Mouse (Mus musculus): ENCODE measurements around the gene Tor1aip2. TPM values are rescaled to one million over a fixed set of nuclear protein-coding genes. Genes with fewer than 3 reads are reported as not detected.

Tor1aip2 gene
- polyA plus RNA-seq, 1 experiment, result 57.7 TPM

DNA sequence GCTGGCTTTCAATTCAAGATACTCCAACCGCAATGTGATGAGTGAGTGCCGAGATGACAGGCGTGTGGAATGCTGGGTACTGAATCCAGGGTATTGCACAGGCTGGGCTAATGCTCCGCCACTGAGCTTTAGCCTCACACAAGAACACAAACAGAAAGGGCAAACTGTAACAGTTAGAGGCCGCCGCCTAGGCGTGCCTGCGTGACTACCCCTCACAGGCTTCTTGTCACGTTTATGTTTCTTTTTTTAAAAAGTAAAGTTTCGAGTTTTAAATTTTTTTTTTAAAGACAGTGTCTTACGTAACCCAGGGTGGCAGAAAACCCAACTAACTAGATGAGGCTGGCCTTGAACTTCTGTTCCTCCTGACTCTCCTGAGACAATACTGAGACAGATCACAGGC is 29.3 kb upstream of the Tor1aip2 start:
- 92% methylated on average over 11 of the region's 11 CpGs for WGBS
- Histone ChIP-seq H3K27ac (ENCODE audit: insufficient read depth, low read length) (no peak overlapping the region), H3K4me3 (replicated peaks; ENCODE audit: insufficient read depth, low read depth, low read length) (no peak overlapping the region), H3K27me3 (ENCODE audit: control insufficient read depth, insufficient read depth, low read length) (no peaks in the 10 kb centered on the region), H3K4me1 (ENCODE audit: control insufficient read depth, insufficient read depth, low read length) (no peaks in the 10 kb centered on the region)
- DNase-seq, result no peak
- no peak for TF ChIP-seq CTCF (IDR thresholded peaks at IDR 0.05; ENCODE audit: borderline replicate concordance, insufficient read depth, low read depth, low read length)

DNA sequence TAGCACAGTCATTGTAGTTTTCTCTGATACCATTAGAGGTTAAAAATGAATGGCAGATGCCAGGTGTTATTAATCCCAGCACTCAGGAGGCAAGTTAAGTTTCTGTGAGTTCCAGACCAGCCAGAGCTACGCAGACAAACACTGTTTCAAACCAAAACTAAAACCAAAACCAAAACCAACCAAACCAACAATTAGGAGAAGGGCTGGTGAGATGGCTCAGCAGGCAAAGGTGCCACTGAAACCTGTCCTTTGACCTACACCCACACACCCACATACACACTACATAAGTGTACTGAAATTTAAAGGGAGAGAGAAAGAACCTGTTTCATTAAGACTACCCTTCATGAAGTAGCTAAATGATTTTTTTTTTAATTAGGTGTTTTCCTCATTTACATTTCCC is 26.2 kb upstream of the Tor1aip2 start:
- Histone ChIP-seq H3K27ac (ENCODE audit: insufficient read depth, low read length) (no peak overlapping the region), H3K27me3 (ENCODE audit: control insufficient read depth, insufficient read depth, low read length) (no peaks in the 10 kb centered on the region), H3K4me3 (replicated peaks; ENCODE audit: insufficient read depth, low read depth, low read length) (no peak overlapping the region), H3K4me1 (ENCODE audit: control insufficient read depth, insufficient read depth, low read length) (no peaks in the 10 kb centered on the region)
- no peak for DNase-seq
- TF ChIP-seq CTCF (IDR thresholded peaks at IDR 0.05; ENCODE audit: borderline replicate concordance, insufficient read depth, low read depth, low read length), result no peak
- no peak for TF ChIP-seq POLR2A (IDR thresholded peaks at IDR 0.05; ENCODE audit: borderline replicate concordance, insufficient read depth, low read length)
- 95% methylated on average over 1 of the region's 1 CpGs for WGBS

DNA sequence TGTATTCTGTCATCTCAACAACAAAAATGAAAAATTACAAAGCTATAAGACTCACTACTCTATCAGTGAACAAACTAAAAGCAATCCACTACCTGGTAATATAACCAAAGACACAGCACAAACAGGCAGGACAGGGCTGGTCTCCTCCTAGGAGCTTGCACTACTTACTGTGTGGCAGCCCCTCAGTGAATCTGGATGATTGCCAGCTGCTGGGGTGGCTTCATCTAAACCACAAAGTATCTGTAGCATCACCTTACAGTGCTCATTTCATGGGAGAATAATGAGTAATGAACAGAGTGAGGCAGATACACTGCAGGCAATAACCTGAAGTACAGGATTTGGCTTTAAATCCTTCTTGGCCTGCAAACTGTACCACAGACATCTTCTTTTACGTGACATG is 15.4 kb upstream of the Tor1aip2 start:
- no peak overlapping the region for H3K27ac ChIP-seq (ENCODE audit: insufficient read depth, low read length)
- WGBS, result 94% methylated on average over 1 of the region's 1 CpGs
- DNase-seq, result no peak
- H3K4me1 ChIP-seq (ENCODE audit: control insufficient read depth, insufficient read depth, low read length), result no peaks in the 10 kb centered on the region
- TF ChIP-seq CTCF (IDR thresholded peaks at IDR 0.05; ENCODE audit: borderline replicate concordance, insufficient read depth, low read depth, low read length) (no peak), POLR2A (IDR thresholded peaks at IDR 0.05; ENCODE audit: borderline replicate concordance, insufficient read depth, low read length) (no peak)
- no peak overlapping the region for H3K4me3 ChIP-seq (replicated peaks; ENCODE audit: insufficient read depth, low read depth, low read length)
- H3K27me3 ChIP-seq (ENCODE audit: control insufficient read depth, insufficient read depth, low read length), result no peaks in the 10 kb centered on the region

DNA sequence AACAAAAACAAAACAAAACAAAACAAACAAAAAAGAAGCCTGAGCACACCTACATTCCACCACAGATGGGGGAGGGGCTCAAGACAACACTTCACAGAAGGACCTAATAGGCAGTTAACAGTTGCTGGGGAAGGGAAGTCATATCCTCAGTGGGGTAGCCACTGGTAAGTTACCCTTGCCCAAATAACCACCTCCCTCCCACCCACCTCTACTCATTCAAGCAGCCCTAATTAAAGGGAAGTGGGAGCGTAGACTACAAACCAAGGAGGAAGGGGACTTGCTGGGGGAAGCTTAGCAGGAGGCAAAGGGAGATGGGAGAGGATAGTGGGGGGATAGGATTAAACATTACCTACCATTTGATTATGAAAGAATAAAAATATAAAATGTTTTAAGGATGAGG is 14.8 kb upstream of the Tor1aip2 start:
- TF ChIP-seq CTCF (IDR thresholded peaks at IDR 0.05; ENCODE audit: borderline replicate concordance, insufficient read depth, low read depth, low read length) (no peak), POLR2A (IDR thresholded peaks at IDR 0.05; ENCODE audit: borderline replicate concordance, insufficient read depth, low read length) (no peak)
- Histone ChIP-seq H3K27me3 (ENCODE audit: control insufficient read depth, insufficient read depth, low read length) (no peaks in the 10 kb centered on the region), H3K4me3 (replicated peaks; ENCODE audit: insufficient read depth, low read depth, low read length) (no peak overlapping the region), H3K4me1 (ENCODE audit: control insufficient read depth, insufficient read depth, low read length) (no peaks in the 10 kb centered on the region), H3K27ac (ENCODE audit: insufficient read depth, low read length) (no peak overlapping the region)
- no peak for DNase-seq
- WGBS, result 100% methylated on average over 1 of the region's 1 CpGs

DNA sequence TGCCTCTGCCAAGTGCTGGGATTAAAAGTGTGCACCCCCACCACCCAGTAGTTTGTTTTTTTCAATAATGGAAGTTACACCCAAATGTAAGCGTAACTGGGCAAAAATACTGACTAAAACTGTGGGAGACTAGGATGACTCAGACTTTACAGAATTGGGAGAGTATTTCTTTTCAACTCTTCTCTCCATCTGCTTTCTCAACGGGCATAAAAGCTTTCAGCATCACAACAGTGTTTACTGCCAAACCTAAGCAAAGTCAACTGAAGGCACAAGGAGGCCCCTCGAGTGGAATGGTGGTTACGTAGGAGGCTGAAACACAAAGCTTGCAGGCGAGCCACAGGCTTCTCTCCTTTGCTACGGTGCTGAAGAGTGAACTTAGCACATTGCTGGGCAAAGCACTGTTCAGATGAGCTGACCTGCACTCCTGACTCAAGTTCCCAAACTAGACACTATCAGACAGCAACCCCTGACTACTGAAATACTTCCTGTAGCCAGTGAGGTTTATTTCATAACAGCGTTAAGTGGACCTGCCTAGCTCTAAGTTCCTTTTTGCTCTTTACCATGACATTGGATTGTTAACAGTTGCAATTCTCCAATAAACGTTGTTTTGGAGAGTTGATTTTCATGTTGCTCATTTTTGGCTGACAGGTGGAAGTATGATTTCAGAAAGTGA is 10.2 kb upstream of the Tor1aip2 start:
- Histone ChIP-seq H3K4me1 (ENCODE audit: control insufficient read depth, insufficient read depth, low read length) (no peaks in the 10 kb centered on the region), H3K27me3 (ENCODE audit: control insufficient read depth, insufficient read depth, low read length) (no peaks in the 10 kb centered on the region), H3K27ac (ENCODE audit: insufficient read depth, low read length) (no peak overlapping the region), H3K4me3 (replicated peaks; ENCODE audit: insufficient read depth, low read depth, low read length) (no peak overlapping the region)
- WGBS, result 76% methylated on average over 8 of the region's 8 CpGs
- TF ChIP-seq CTCF (IDR thresholded peaks at IDR 0.05; ENCODE audit: borderline replicate concordance, insufficient read depth, low read depth, low read length), result no peak
- TF ChIP-seq POLR2A (IDR thresholded peaks at IDR 0.05; ENCODE audit: borderline replicate concordance, insufficient read depth, low read length), result no peak
- DNase-seq, result no peak

DNA sequence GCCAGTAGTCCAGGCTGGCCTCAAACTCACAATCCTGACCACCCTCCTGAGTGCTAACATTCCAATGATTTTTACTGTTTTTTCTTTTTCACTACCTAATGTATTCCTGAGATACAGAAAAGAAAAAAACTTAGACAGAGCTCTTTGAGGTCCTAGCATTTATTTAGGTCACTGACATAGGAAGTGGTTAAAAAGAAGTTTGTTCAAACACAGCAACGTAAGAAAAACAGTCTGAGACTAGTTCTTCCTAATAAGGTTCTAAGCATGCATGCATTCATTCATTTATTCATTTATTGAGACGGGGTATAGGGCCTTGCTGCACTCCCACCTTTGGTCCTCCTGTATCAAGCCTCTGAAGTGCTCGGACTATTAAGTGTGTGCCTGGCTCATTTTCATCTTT is 7.4 kb upstream of the Tor1aip2 start:
- WGBS, result 90% methylated on average over 3 of the region's 3 CpGs
- DNase-seq, result no peak
- no peak overlapping the region for H3K4me3 ChIP-seq (replicated peaks; ENCODE audit: insufficient read depth, low read depth, low read length)
- no peaks in the 10 kb centered on the region for H3K4me1 ChIP-seq (ENCODE audit: control insufficient read depth, insufficient read depth, low read length)
- no peaks in the 10 kb centered on the region for H3K27me3 ChIP-seq (ENCODE audit: control insufficient read depth, insufficient read depth, low read length)
- no peak overlapping the region for H3K27ac ChIP-seq (ENCODE audit: insufficient read depth, low read length)
- TF ChIP-seq POLR2A (IDR thresholded peaks at IDR 0.05; ENCODE audit: borderline replicate concordance, insufficient read depth, low read length) (no peak), CTCF (IDR thresholded peaks at IDR 0.05; ENCODE audit: borderline replicate concordance, insufficient read depth, low read depth, low read length) (no peak)

DNA sequence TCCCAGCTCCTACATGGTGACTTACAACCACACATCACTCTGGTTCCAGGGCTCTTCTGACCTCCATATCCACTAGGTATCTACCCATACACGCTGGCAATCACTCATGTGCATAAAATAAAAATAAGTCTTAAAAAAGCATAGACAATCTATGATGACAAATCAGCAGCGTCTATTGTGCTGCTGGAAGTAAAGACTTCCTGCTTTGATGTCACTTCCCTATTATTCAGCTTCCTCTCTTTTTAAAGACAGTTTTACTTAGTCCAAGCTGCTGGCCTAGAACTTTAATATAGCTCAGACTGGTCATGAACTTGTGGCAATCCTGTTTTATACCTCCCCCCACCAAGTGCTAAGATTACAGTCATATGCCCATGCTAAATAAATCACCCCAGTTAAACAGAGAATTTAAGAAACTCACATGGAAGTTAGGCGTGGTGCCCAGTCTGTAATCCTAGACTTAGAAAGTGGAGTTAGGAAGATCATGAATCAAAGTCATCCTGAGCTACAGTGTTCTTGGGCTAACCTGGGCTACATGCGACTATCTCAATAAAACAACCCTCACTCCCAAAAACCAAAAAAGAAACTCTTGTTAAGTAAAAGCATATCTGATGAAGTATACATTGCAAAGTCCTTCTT is 6.7 kb upstream of the Tor1aip2 start:
- no peak for TF ChIP-seq POLR2A (IDR thresholded peaks at IDR 0.05; ENCODE audit: borderline replicate concordance, insufficient read depth, low read length)
- TF ChIP-seq CTCF (IDR thresholded peaks at IDR 0.05; ENCODE audit: borderline replicate concordance, insufficient read depth, low read depth, low read length), result no peak
- H3K27me3 ChIP-seq (ENCODE audit: control insufficient read depth, insufficient read depth, low read length), result no peaks in the 10 kb centered on the region
- no peak overlapping the region for H3K4me3 ChIP-seq (replicated peaks; ENCODE audit: insufficient read depth, low read depth, low read length)
- H3K27ac ChIP-seq (ENCODE audit: insufficient read depth, low read length), result no peak overlapping the region
- H3K4me1 ChIP-seq (ENCODE audit: control insufficient read depth, insufficient read depth, low read length), result no peaks in the 10 kb centered on the region
- no peak for DNase-seq
- WGBS, result 93% methylated on average over 4 of the region's 4 CpGs

DNA sequence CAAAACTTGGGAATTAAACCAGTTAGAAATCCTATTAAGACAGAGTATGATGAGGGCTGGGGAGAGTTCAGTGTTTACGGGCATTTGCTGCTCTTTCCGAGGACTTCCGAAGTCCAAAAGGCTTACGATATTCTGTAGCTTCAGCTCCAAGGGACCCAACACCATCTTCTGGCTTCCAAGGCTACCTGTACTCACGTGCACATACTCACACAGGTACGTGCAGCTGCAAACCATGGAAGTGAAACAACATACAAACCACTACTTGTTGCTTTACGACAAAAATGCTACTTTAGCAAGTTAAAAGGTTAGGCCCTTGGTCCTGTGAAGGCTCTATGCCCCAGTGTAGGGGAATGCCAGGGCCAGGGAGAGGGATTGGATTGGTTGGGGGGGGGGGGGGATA is 1.3 kb upstream of the Tor1aip2 start:
- H3K27ac ChIP-seq (ENCODE audit: insufficient read depth, low read length), result no peak overlapping the region
- H3K4me3 ChIP-seq (replicated peaks; ENCODE audit: insufficient read depth, low read depth, low read length), result no peak overlapping the region
- no peak for DNase-seq
- WGBS, result 98% methylated on average over 7 of the region's 7 CpGs
- TF ChIP-seq POLR2A (IDR thresholded peaks at IDR 0.05; ENCODE audit: borderline replicate concordance, insufficient read depth, low read length) (no peak), CTCF (IDR thresholded peaks at IDR 0.05; ENCODE audit: borderline replicate concordance, insufficient read depth, low read depth, low read length) (no peak)
- H3K4me1 ChIP-seq (ENCODE audit: control insufficient read depth, insufficient read depth, low read length), result peaks cover 3% of the 10 kb centered on the region; the same call in 1 of the 2 replicates
- no peaks in the 10 kb centered on the region for H3K27me3 ChIP-seq (ENCODE audit: control insufficient read depth, insufficient read depth, low read length)

Data from cerebellum, adult 2 months (tissue).